Mouse (Mus musculus) small intestine, adult 2 months (tissue): ENCODE results near the gene Gm17078. TPM values are rescaled to one million over a fixed set of nuclear protein-coding genes. Genes with fewer than 3 reads are reported as not detected.
"Not testable (repeated sequence)": the region's sequence is repeated elsewhere in the genome, so short reads cannot be mapped to it uniquely, and the experiment has no call there.

Experiments used
- H3K27ac ChIP-seq: fragments of 200-500 bp; 2 replicates; pipeline ENCODE4 v1.5.1; 2012; ENCODE audit warnings: low read depth, low read length, control low read depth, inconsistent platforms; ENCODE audit not compliant: insufficient read depth
- H3K27me3 ChIP-seq: fragments of 200-500 bp; 2 replicates; pipeline ENCODE4 v1.6.1; 2012; ENCODE audit warnings: mild to moderate bottlenecking, moderate library complexity, low read length, inconsistent platforms; ENCODE audit not compliant: control insufficient read depth, insufficient read depth
- H3K36me3 ChIP-seq: fragments of 200-500 bp; 2 replicates; pipeline ENCODE4 v1.6.1; 2012; ENCODE audit warnings: mild to moderate bottlenecking, low read length, control low read depth, inconsistent platforms; ENCODE audit not compliant: control insufficient read depth, insufficient read depth
- H3K4me1 ChIP-seq: fragments of 200-500 bp; 2 replicates; pipeline ENCODE4 v1.6.1; 2012; ENCODE audit warnings: low read length, inconsistent platforms, mixed read lengths; ENCODE audit not compliant: control insufficient read depth, insufficient read depth, insufficient read length
- H3K4me3 ChIP-seq: fragments of 200-500 bp; 2 replicates; pipeline ENCODE4 v1.5.1; 2012; ENCODE audit warnings: low read depth, mild to moderate bottlenecking, control low read depth, inconsistent platforms, low read length, moderate library complexity
- CTCF ChIP-seq: fragments of 200-500 bp; IDR thresholded peaks from 2 replicates; pipeline ENCODE4 v1.5.1; 2012; ENCODE audit warnings: low read depth, mild to moderate bottlenecking, control low read depth, inconsistent platforms, low read length, moderate library complexity, mixed read lengths; ENCODE audit not compliant: insufficient replicate concordance, insufficient read length; ENCODE audit errors: extremely low read depth
- POLR2A ChIP-seq: fragments of 200-500 bp; IDR thresholded peaks from 2 replicates; pipeline ENCODE4 v1.6.1; 2012; ENCODE audit warnings: low read depth, mild to moderate bottlenecking, control low read depth, inconsistent platforms, low read length, moderate library complexity
- WGBS: fragments of 180-500 bp; shearing (Covaris S2); methylation state at CpG from one replicate; pipeline ENCODE4 v1.1.7; 2018; 5-methylcytosine and 5-hydroxymethylcytosine counted together
- polyA plus RNA-seq: library from polyadenylated mRNA; depleted of rRNA; stranded (reverse); fragments of >200 nt; gene quantifications from 2 replicates; pipeline ENCODE4 v1.2.3, GENCODE M21; 2012; rRNA removed

Gm17078 gene
- polyA plus RNA-seq, result not detected in 2 replicates

- no peak for TF ChIP-seq CTCF
- no peak for TF ChIP-seq POLR2A
- H3K4me1 ChIP-seq, result no peaks in the 10 kb centered on the region
- no peak within 1 kb of the TSS for H3K4me3 ChIP-seq
- no peaks in the 10 kb centered on the region for H3K36me3 ChIP-seq
- 81% methylated on average over 1 of the region's 1 CpGs for WGBS
- no peak within 1 kb of the TSS for H3K27ac ChIP-seq
- no peaks in the 10 kb centered on the region for H3K27me3 ChIP-seq
Measured at GRCm38 (mm10) chr14:51611210-51611609, at the start of gene Gm17078. TSS of gene Gm17078 (minus strand) at chr14:51611310.

- H3K4me1 ChIP-seq, H3K36me3 ChIP-seq, H3K4me3 ChIP-seq, H3K27me3 ChIP-seq, H3K27ac ChIP-seq: not testable (repeated sequence)
- WGBS, result 87% methylated on average over 1 of the region's 1 CpGs
Measured at GRCm38 (mm10) chr14:51635566-51635965, 24.5 kb upstream of the Gm17078 start, which contains the start of gene Gm4181. TSS of gene Gm4181 (minus strand) at chr14:51635666.

GRCm38 (mm10) chr14:51632426-51632825, 21.3 kb upstream of the Gm17078 start:
- not testable (repeated sequence) for H3K4me3 ChIP-seq, H3K36me3 ChIP-seq, H3K27ac ChIP-seq, H3K27me3 ChIP-seq, H3K4me1 ChIP-seq
- WGBS, result 97% methylated on average over 1 of the region's 1 CpGs

- H3K36me3 ChIP-seq, H3K27me3 ChIP-seq, H3K27ac ChIP-seq, H3K4me3 ChIP-seq, H3K4me1 ChIP-seq: not testable (repeated sequence)
- 94% methylated on average over 4 of the region's 4 CpGs for WGBS
Measured at GRCm38 (mm10) chr14:51592039-51592438, 19.1 kb downstream of the Gm17078 start, which contains the start of gene Gm17174. TSS of gene Gm17174 (minus strand) at chr14:51592139.

- not testable (repeated sequence) for H3K27ac ChIP-seq, H3K27me3 ChIP-seq, H3K36me3 ChIP-seq, H3K4me3 ChIP-seq, H3K4me1 ChIP-seq
- 88% methylated on average over 2 of the region's 2 CpGs for WGBS
Measured at GRCm38 (mm10) chr14:51573963-51574362, 37.1 kb downstream of the Gm17078 start, which contains the start of gene Gm17175. TSS of gene Gm17175 (minus strand) at chr14:51574063.

Other genes starting within 250 kb of the Gm17078 start
- gene Gm7247, start 249.6 kb downstream of the Gm17078 start, polyA plus RNA-seq, result not detected in 2 replicates
- not detected in 2 replicates for gene Vmn2r88, start 200.5 kb downstream of the Gm17078 start, polyA plus RNA-seq
- not detected in 2 replicates for gene Vmn2r89, start 159.5 kb downstream of the Gm17078 start, polyA plus RNA-seq
- not detected in 2 replicates for gene Gm5622, start 58.5 kb downstream of the Gm17078 start, polyA plus RNA-seq
- gene Gm17175, start 37.2 kb downstream of the Gm17078 start, polyA plus RNA-seq, result not detected in 2 replicates
- gene Gm17174, start 19.2 kb downstream of the Gm17078 start, polyA plus RNA-seq, result not detected in 2 replicates
- gene Gm4181, start 24.4 kb upstream of the Gm17078 start, polyA plus RNA-seq, result not detected in 2 replicates
- gene Gm17079, start 84.2 kb upstream of the Gm17078 start, polyA plus RNA-seq, result not detected in 2 replicates
- not detected in 2 replicates for gene Gm5800, start 105.9 kb upstream of the Gm17078 start, polyA plus RNA-seq
- gene Ang4, start 162.3 kb upstream of the Gm17078 start, polyA plus RNA-seq, result 46.7 and 466 TPM in 2 replicates
- 0.13 TPM in 1 of 2 replicates, not detected in the other for gene AY358078, start 188.7 kb upstream of the Gm17078 start, polyA plus RNA-seq
- gene Ear6, start 242.4 kb upstream of the Gm17078 start, polyA plus RNA-seq, result 0.15 TPM in 1 of 2 replicates, not detected in the other